Mouse (Mus musculus): ENCODE measurements around the gene Rap1gap2.
A peak's percentile ranks its signal among the peaks of the same experiment; 100 is the strongest.

Gene Rap1gap2

DNA sequence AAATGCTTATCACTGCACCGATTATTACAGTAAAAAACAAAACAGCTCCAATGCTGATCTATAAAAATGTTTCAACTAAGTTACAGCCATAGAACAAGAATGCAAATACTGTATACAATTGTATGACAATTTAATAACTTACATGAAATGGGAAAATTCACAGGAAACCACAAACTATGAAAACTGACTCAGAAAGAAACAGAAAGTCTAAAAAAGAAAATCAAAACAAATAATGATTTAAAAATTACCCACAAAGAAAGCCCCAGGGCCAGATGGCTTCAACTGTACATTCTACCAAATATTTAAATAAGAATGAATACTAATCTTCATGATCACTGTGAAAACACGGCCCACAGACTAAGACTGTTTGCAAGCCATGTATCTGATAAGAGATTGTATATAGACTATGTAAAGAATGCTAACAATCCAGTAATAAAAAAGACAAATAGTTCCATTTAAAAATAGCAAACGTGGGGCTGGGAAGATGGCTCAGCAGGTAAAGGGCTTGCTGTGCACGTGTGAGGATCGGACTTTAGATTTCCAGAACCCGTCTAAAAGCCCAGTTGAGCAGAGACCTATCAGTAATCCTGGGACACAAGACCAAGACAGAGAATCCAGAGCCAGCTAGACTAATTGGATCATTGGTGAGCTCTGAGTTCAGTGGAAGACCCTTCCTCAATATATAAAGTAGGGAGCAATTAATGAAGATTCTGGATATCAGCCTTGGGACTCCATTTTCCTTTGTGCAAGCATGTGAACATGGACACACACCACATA, 167.4 kb downstream of the Rap1gap2 start:
- no peak for DNase-seq

- no peak for DNase-seq
These were observed 168.3 kb downstream of the Rap1gap2 start for GRCm38 (mm10) chr11:74442396-74442795.

GRCm38 (mm10) chr11:74440112-74440511, 170.6 kb downstream of the Rap1gap2 start:
- no peak for DNase-seq

- no peak for DNase-seq
These were observed 171.5 kb downstream of the Rap1gap2 start for GRCm38 (mm10) chr11:74439202-74439601.

- no peak for DNase-seq
These were observed 172.5 kb downstream of the Rap1gap2 start for GRCm38 (mm10) chr11:74438249-74438648.

DNA sequence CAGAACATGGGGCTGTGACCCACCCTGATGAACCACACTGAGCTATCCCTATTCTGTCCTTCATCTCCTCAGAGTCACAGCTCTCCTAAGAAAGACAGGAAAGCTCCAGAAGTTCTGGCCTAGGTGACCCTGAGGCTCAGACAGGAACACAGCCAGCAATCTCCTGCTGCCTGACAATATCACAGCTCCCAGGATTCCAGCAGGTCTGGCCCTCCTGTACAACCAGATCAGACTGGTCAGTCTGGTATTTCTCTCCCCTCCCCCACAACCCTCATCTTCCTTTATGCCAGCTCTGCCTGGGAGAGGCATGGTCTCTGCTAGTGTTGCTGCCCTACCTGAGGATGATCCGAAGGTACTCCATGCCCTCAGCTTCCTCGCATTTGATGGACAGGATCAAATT, 175.3 kb downstream of the Rap1gap2 start:
- DNase-seq = no peak

GRCm38 (mm10) chr11:74433000-74433399, 177.7 kb downstream of the Rap1gap2 start:
- DNase-seq = no peak

- no peak for DNase-seq
These were observed 180.8 kb downstream of the Rap1gap2 start for GRCm38 (mm10) chr11:74429798-74430529.

GRCm38 (mm10) chr11:74426306-74426705, 184.4 kb downstream of the Rap1gap2 start:
- DNase-seq = no peak

DNA sequence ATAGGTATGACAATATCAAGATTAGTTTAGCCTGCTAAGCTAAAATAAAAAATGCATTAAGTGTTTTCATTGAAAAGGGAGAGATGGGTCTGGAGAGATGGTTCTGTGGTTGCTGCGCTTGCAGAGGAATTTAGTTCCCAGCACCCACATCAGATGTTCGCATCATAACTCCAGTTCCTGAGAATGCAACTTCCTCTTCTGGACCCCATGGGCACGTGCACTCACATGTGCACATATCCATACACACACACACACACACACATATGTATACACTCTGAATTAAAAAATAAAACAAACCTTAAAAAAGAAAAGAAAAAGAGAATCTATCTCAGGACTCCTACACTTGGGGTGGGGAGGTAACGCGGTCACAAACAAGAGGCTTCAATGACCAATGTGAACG, 188.7 kb downstream of the Rap1gap2 start:
- no peak for DNase-seq

GRCm38 (mm10) chr11:74421151-74421550, 189.6 kb downstream of the Rap1gap2 start:
- no peak for DNase-seq

DNA sequence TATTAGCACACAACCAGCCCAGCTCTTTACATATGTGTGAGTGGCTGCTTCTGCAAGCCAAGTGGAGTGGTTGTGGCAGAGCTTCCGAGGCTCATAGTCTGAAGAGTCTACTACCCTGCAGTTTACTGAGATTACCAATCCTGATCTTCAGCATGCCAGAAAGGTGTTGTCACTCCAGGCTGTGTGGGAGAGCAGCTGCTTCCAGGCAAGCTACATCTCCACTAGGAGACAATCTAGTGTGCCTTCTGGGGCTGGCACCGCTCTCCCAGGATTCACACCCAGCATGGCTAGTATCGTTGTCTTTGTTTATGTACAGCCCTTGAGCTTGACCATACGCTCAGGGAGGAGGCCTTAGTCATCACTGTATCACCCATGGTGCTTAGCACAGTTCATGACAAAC, 191.1 kb downstream of the Rap1gap2 start:
- DNase-seq = no peak

GRCm38 (mm10) chr11:74415736-74416135, 195.0 kb downstream of the Rap1gap2 start:
- peak; percentile 50 for DNase-seq

- DNase-seq = no peak
These were observed 196.6 kb downstream of the Rap1gap2 start for GRCm38 (mm10) chr11:74414112-74414511.

GRCm38 (mm10) chr11:74413449-74413972, 197.2 kb downstream of the Rap1gap2 start:
- no peak for DNase-seq

DNA sequence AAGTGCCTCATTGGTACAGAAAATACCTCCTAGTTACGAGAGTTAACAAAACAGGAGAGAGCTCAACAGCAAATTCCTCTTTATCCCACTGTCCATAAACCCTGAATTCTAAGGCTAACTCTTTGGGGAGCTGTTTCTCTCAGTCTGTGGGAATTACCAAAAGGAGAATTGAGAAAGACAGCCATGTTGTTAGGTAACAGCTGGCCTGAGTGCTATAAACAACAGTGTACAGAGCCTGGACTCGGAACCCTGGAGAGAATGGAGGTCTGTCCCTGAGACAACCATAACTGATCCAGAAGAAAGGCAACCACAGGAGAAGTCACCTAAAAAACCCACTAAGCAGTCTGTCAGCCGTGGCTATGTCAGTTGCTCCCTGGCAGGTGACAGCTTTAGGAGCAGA, 198.3 kb downstream of the Rap1gap2 start:
- DNase-seq = no peak

- DNase-seq = no peak
These were observed 198.8 kb downstream of the Rap1gap2 start for GRCm38 (mm10) chr11:74411943-74412342.

DNA sequence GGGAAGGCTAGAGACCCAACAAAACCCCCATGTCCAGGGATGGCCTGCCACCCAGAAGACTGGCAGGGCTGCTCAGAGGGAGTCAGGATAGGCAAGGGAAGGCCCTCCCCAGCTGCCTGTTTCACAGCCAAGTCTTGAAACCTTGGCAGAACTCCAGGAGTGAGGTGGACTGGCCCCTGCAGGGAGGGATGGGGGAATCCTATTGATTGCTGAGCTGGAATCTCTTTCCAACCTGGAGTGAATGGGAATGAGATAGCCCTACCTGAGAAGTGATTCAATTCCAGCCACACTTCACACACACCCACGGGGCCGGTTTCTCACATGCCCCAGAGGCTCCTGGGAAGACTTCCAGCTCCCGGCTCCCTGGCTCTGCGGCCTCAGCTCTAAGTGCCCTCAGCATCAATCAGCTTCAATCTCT, 200.9 kb downstream of the Rap1gap2 start:
- peak; percentile 43 for DNase-seq

GRCm38 (mm10) chr11:74409447-74409754, 201.3 kb downstream of the Rap1gap2 start:
- no peak for DNase-seq

DNA sequence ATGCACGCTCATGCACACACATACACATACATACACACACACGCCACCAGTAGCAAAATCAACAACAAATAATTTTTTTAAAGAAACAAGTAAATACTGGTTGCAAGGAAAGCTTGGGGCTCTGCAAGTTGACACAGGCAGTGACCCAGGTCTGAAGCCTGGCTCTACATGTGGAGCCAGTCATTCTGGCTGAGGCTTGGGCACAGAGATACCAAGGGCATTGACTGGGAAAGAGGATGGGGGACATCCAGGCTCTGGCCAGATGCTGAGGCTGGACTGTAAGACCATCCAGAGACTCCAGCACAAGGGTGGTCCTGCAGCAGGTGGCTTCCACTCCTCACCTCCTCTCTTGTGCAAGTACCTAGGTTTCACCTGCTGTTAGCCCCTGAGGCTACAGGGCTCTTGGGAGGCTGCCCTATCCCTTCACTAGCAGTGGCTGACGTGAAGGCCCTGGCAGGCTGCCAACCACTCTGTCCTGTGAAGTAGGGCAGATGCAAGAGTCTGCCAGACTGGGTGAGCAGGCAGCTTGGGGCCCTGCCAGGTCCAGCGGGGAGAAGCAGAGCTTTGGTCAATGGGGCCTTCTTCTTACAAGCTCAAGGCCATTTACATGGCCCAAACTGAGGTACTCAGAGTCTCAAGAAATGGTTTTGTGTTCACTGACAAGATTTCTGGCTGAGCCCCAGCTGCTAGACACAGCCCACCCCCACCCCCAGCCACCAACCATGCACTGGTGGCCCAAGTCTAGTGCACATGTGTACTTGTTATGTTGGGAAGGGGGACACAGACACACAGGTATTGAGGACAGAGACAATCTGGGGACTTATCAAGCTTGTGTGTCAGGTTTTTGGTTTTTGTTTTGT, 201.9 kb downstream of the Rap1gap2 start:
- peak; percentile 83 for DNase-seq

GRCm38 (mm10) chr11:74405201-74405600, 205.5 kb downstream of the Rap1gap2 start:
- no peak for DNase-seq

GRCm38 (mm10) chr11:74404216-74404615, 206.5 kb downstream of the Rap1gap2 start:
- no peak for DNase-seq

- DNase-seq = no peak
These were observed 208.6 kb downstream of the Rap1gap2 start for GRCm38 (mm10) chr11:74402126-74402525.
